Mouse (Mus musculus) intestine, embryonic 15.5 days (tissue): ENCODE measurements around the gene Bco2. TPM values are rescaled to one million over a fixed set of nuclear protein-coding genes. Genes with fewer than 3 reads are reported as not detected.
A peak's percentile ranks its signal among the peaks of the same experiment; 100 is the strongest.

ENCODE experiments used
- ATAC-seq: fragments of 200-750 bp; cut with Nextera tagmentation; 2 replicates; pipeline ENCODE4 v1.8.0; 2017; ENCODE audit warnings: moderate TSS enrichment, moderate library complexity
- H3K27ac ChIP-seq: fragments of 300-500 bp; sonication (generic); 2 replicates; pipeline ENCODE4 v1.5.1; 2015; ENCODE audit warnings: mild to moderate bottlenecking, inconsistent platforms
- H3K27me3 ChIP-seq: fragments of 300-500 bp; sonication (generic); replicated peaks from 2 replicates; pipeline ENCODE4 v1.6.1; 2015; ENCODE audit warnings: inconsistent platforms
- H3K36me3 ChIP-seq: fragments of 300-500 bp; sonication (generic); 2 replicates; pipeline ENCODE4 v1.6.1; 2015; ENCODE audit warnings: inconsistent platforms
- H3K4me1 ChIP-seq: fragments of 300-500 bp; sonication (generic); replicated peaks from 2 replicates; pipeline ENCODE4 v1.6.1; 2015; ENCODE audit warnings: inconsistent platforms
- H3K4me2 ChIP-seq: fragments of 300-500 bp; sonication (generic); replicated peaks from 2 replicates; pipeline ENCODE4 v1.6.1; 2015; ENCODE audit warnings: mild to moderate bottlenecking, inconsistent platforms
- H3K4me3 ChIP-seq: fragments of 300-500 bp; sonication (generic); replicated peaks from 2 replicates; pipeline ENCODE4 v1.5.1; 2015; ENCODE audit warnings: inconsistent platforms
- H3K9ac ChIP-seq: fragments of 300-500 bp; sonication (generic); 2 replicates; pipeline ENCODE4 v1.6.1; 2015; ENCODE audit warnings: inconsistent platforms
- H3K9me3 ChIP-seq: fragments of 300-500 bp; sonication (generic); 2 replicates; pipeline ENCODE4 v1.6.1; 2016; ENCODE audit warnings: inconsistent platforms
- WGBS: fragments of 180-500 bp; shearing (Covaris S2); methylation state at CpG from one replicate; pipeline ENCODE4 v1.1.7; 2015; 5-methylcytosine and 5-hydroxymethylcytosine counted together
- polyA plus RNA-seq: library from polyadenylated mRNA; unstranded; fragments of >200 nt; fragmentation: Nextera tagmentation; extraction: Ambion mirVana; gene quantifications from 2 replicates; pipeline ENCODE4 v1.2.1, GENCODE M21; 2015

Bco2 gene
- polyA plus RNA-seq: 3.4 and 4.4 TPM in 2 replicates

GRCm38 (mm10) chr9:50555094-50555446 lies at the start of gene Bco2:
Gene Bco2 (minus strand): TSS chr9:50555181.
- 40% methylated on average over 2 of the region's 2 CpGs for WGBS
- no peaks in the 10 kb centered on the region for H3K9me3 ChIP-seq
- H3K27me3 ChIP-seq: no peaks in the 10 kb centered on the region
- 0 out of 2 replicates have a peak, but pooled peaks cover 2% of the 10 kb centered on the region for H3K4me1 ChIP-seq
- H3K27ac ChIP-seq: peak within 1 kb of the TSS; percentile 66
- peak within 1 kb of the TSS; percentile 49 for H3K4me2 ChIP-seq
- H3K9ac ChIP-seq: no peak within 1 kb of the TSS
- peak; percentile 72 for ATAC-seq
- H3K4me3 ChIP-seq: peak within 1 kb of the TSS; percentile 7; the same call in 1 of the 2 replicates
- H3K36me3 ChIP-seq: no peaks in the 10 kb centered on the region

DNA sequence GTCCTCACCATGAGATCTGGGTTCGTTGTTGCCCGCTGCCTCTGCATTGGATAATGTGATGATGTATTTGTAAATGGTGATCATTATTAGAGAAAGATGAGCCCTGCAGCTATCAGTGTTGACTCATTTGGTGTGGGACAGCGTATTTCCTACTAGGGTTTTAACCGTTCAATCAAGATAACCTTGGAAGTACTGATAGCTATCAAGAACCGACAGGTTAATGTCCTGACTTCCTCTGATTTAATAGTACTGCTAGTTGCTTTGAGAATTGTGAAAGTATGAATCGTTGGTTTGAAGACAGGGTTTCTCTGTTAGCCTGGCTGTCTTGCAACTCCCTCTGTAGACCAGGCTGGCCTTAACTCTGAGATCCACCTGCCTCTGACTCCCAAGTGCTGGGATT lies 49.4 kb upstream of the Bco2 start:
- no peak; the same call in 1 of the 2 replicates for ATAC-seq
- WGBS: 1% methylated on average over 6 of the region's 6 CpGs
- no peaks in the 10 kb centered on the region for H3K9me3 ChIP-seq
- H3K4me2 ChIP-seq: peak overlapping the region; percentile 61
- peaks cover 10% of the 10 kb centered on the region for H3K4me1 ChIP-seq
- peak overlapping the region; percentile 87; the same call in 1 of the 2 replicates for H3K27ac ChIP-seq
- H3K27me3 ChIP-seq: no peaks in the 10 kb centered on the region
- peak overlapping the region; percentile 86 for H3K9ac ChIP-seq
- H3K4me3 ChIP-seq: peak overlapping the region; percentile 70
- peaks cover 7% of the 10 kb centered on the region; the same call in 1 of the 2 replicates for H3K36me3 ChIP-seq

DNA sequence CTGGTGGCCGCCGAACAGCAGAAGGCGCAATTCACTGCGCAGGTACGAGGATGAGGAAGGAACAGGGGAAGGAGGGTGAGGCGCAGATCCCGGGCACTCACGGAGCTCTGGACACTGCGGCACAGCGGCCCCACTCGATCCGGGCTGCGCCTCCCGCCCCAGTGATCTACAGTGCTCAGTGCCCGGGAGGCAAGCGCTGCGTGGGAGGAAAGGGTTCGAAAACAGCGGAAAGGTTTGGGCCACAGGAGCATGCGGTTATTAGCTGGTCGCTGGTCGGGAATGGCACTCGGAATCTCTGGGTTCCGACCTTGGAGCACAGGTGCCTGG lies 49.0 kb upstream of the Bco2 start:
- Histone ChIP-seq H3K27ac (peak overlapping the region; percentile 87), H3K36me3 (peaks cover 7% of the 10 kb centered on the region; the same call in 1 of the 2 replicates), H3K9me3 (no peaks in the 10 kb centered on the region), H3K4me1 (peaks cover 10% of the 10 kb centered on the region), H3K9ac (peak overlapping the region; percentile 86), H3K27me3 (no peaks in the 10 kb centered on the region), H3K4me2 (peak overlapping the region; percentile 61), H3K4me3 (peak overlapping the region; percentile 70)
- peak; percentile 86 for ATAC-seq
- WGBS: under 1% methylated on average over 24 of the region's 24 CpGs

DNA sequence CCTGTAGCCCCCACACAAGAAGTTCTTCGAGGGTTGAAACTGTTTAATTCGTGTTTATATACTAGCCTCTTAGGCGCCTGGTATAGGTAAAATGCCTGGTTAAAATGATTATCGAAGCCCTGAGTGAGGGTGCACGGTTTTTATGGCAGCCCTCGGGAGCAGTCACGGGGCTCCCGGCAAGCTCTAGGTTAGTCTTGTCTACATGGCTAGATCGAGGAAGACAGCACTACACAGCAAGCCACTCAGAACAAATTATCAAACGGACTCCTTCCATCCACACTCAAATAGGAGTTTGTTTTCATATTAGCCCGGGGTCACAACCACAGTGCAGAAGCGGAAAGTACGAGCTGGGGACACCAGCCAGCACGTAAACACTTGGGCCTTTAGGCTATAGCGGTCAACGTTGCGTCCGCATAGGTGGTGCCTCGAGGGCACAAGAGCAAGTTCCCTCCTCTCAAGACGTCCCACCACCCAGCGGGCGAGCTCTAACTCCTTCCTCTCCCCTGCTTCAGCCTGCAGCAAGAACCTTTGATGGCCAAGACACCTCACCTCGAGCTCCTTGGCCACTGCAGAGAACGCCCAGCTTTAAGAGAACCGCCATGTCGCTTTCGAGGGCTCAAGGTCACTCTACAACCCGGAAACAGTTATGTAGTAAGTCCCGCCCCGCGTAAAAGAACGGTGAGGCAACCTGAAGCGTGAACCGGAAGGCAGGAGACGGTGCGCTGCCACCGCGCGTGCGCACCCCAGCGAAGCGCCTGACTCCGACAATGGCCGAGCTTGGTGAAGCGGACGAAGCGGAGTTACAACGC lies 48.4 kb upstream of the Bco2 start, which contains the start of the genes Sdhd and Timm8b:
Sdhd (minus strand) TSS at position 624 of the 809 bp plus-strand sequence.
Timm8b (plus strand) TSS at position 722 of the 809 bp plus-strand sequence.
- H3K27me3 ChIP-seq: no peaks in the 10 kb centered on the region
- peaks cover 10% of the 10 kb centered on the region for H3K4me1 ChIP-seq
- H3K9me3 ChIP-seq: no peaks in the 10 kb centered on the region
- peak; percentile 98 for ATAC-seq
- peak within 1 kb of the TSS; percentile 86 for H3K9ac ChIP-seq
- H3K4me2 ChIP-seq: peak within 1 kb of the TSS; percentile 61
- peak within 1 kb of the TSS; percentile 70 for H3K4me3 ChIP-seq
- WGBS: under 1% methylated on average over 48 of the region's 48 CpGs
- peak within 1 kb of the TSS; percentile 87 for H3K27ac ChIP-seq
- H3K36me3 ChIP-seq: peaks cover 12% of the 10 kb centered on the region

DNA sequence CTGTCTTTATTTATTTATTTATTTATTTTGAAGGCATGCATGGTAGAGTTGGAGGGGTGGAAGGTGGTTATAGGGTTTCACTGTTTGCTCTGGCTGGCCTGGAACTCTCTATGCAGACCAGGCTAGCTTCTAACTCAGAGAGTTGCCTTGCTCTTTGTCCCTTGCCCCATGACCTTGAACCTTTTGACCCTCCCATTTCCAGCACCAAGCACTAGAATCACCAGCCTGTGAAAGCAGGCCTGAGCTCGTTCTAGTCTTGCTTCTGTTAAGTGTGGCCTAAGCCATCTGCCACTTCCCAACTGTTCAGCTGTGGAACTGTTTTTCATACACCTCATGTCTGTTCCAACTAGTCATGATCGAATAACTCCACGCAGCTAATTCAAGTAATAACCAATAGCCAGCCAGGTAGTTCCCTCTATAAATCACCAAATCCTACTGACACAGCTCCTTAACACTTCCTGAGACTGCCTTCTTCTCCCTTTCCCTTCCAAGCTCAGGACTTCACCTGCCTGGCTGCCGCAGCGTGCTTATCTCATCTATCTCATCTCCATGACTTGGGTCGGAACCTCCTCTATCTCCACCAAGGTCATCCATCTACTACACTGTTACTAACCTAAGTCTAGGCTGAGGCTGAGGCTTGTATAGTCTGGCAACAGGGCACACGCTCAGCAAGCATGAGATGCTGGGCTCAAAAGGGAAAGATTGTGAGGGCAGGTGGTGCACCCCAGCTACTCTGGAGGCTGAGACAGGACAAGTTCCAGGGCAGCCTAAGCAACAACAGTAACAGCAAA lies 47.3 kb upstream of the Bco2 start:
- H3K9me3 ChIP-seq: no peaks in the 10 kb centered on the region
- 72% methylated on average over 7 of the region's 7 CpGs for WGBS
- peaks cover 18% of the 10 kb centered on the region for H3K36me3 ChIP-seq
- H3K4me3 ChIP-seq: peak overlapping the region; percentile 70
- peak overlapping the region; percentile 61 for H3K4me2 ChIP-seq
- H3K4me1 ChIP-seq: peaks cover 10% of the 10 kb centered on the region
- ATAC-seq: no peak
- H3K9ac ChIP-seq: peak overlapping the region; percentile 86
- H3K27ac ChIP-seq: no peak overlapping the region
- H3K27me3 ChIP-seq: no peaks in the 10 kb centered on the region

GRCm38 (mm10) chr9:50601536-50601935 lies 46.6 kb upstream of the Bco2 start:
- 79% methylated on average over 6 of the region's 6 CpGs for WGBS
- peak overlapping the region; percentile 61; the same call in 1 of the 2 replicates for H3K4me2 ChIP-seq
- no peak for ATAC-seq
- H3K9me3 ChIP-seq: no peaks in the 10 kb centered on the region
- H3K36me3 ChIP-seq: peaks cover 24% of the 10 kb centered on the region
- H3K27ac ChIP-seq: no peak overlapping the region
- peaks cover 10% of the 10 kb centered on the region for H3K4me1 ChIP-seq
- no peak overlapping the region for H3K9ac ChIP-seq
- H3K4me3 ChIP-seq: no peak overlapping the region
- no peaks in the 10 kb centered on the region for H3K27me3 ChIP-seq

- no peak for ATAC-seq
- peaks cover under 1% of the 10 kb centered on the region; the same call in 1 of the 2 replicates for H3K4me1 ChIP-seq
- no peaks in the 10 kb centered on the region for H3K27me3 ChIP-seq
- no peaks in the 10 kb centered on the region for H3K9me3 ChIP-seq
- WGBS: 94% methylated on average over 8 of the region's 8 CpGs
- H3K9ac ChIP-seq: no peak overlapping the region
- H3K4me2 ChIP-seq: no peak overlapping the region
- no peak overlapping the region for H3K27ac ChIP-seq
- H3K4me3 ChIP-seq: no peak overlapping the region
- H3K36me3 ChIP-seq: peaks cover 36% of the 10 kb centered on the region
Observed at GRCm38 (mm10) chr9:50596973-50597372, 42.0 kb upstream of the Bco2 start.

DNA sequence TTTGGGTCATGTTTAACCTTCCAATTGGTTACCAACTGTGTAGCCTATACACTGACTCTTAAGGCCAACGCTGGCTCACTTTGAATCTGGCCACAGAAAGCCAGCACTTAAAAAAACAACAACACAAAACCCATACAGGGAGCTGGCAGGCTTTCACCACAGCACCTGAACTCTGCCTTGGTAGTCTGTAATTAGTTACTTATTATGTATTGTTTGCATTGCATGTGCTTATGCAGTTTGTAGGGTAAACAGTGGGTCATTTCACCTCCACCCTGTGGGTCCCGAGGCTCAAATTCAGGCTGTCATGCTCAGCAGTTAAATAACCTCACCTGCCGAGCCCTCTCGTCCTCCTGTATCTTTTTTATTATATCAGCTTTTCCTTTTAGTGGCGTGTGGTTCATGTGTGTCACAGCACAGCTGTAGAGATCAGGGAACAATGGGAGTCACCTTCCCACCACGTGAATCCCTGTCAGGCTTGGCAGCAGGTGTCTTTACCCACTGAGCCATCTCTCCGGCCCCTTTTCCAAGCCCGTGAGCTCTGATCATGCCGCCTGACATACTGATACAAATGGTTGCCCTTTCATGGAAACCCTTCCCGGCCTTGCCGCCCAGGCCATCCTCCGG lies 39.9 kb upstream of the Bco2 start:
- peaks cover 32% of the 10 kb centered on the region for H3K36me3 ChIP-seq
- H3K4me3 ChIP-seq: no peak overlapping the region
- H3K9ac ChIP-seq: no peak overlapping the region
- H3K4me2 ChIP-seq: no peak overlapping the region
- 67% methylated on average over 12 of the region's 12 CpGs for WGBS
- no peaks in the 10 kb centered on the region for H3K27me3 ChIP-seq
- peak overlapping the region; percentile 40 for H3K27ac ChIP-seq
- peak; percentile 80 for ATAC-seq
- no peaks in the 10 kb centered on the region for H3K9me3 ChIP-seq
- H3K4me1 ChIP-seq: no peaks in the 10 kb centered on the region

GRCm38 (mm10) chr9:50593544-50593943 lies 38.6 kb upstream of the Bco2 start:
- Histone ChIP-seq H3K4me2 (no peak overlapping the region), H3K9ac (no peak overlapping the region), H3K9me3 (no peaks in the 10 kb centered on the region), H3K27ac (no peak overlapping the region), H3K27me3 (no peaks in the 10 kb centered on the region), H3K36me3 (peaks cover 28% of the 10 kb centered on the region), H3K4me3 (no peak overlapping the region), H3K4me1 (no peaks in the 10 kb centered on the region)
- WGBS: 69% methylated on average over 3 of the region's 3 CpGs
- no peak for ATAC-seq

DNA sequence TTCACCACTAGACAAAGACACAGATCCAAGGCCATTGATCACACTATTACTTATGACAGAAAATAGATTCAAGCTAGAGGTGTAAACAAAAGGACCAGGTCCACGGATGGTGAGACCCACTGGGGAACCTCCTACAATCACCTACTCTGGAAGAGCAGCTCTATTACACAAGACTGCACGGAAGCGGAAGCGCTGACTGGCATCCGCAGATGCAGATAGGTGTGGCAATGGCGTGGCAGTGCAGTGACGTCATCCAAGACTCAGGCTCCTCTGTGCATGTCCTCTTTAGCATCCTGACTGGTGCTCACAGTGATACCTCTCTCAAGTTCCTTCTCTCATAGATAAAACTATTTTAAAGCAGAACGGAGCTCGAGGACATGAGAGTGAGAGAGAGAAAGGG lies 38.0 kb upstream of the Bco2 start:
- Histone ChIP-seq H3K9ac (no peak overlapping the region), H3K4me1 (no peaks in the 10 kb centered on the region), H3K4me3 (no peak overlapping the region), H3K9me3 (no peaks in the 10 kb centered on the region), H3K27me3 (no peaks in the 10 kb centered on the region), H3K27ac (no peak overlapping the region), H3K4me2 (no peak overlapping the region), H3K36me3 (peaks cover 23% of the 10 kb centered on the region)
- no peak for ATAC-seq
- WGBS: 86% methylated on average over 9 of the region's 9 CpGs

- Histone ChIP-seq H3K36me3 (peaks cover 9% of the 10 kb centered on the region; the same call in 1 of the 2 replicates), H3K4me2 (no peak overlapping the region), H3K9me3 (no peaks in the 10 kb centered on the region), H3K27ac (no peak overlapping the region), H3K4me1 (no peaks in the 10 kb centered on the region), H3K27me3 (no peaks in the 10 kb centered on the region), H3K4me3 (no peak overlapping the region), H3K9ac (no peak overlapping the region)
- ATAC-seq: no peak
- WGBS: 77% methylated on average over 10 of the region's 10 CpGs
Observed at GRCm38 (mm10) chr9:50590856-50591518, 36.0 kb upstream of the Bco2 start.
